Mouse (Mus musculus) limb, embryonic 11.5 days (tissue): ENCODE data around the gene Rab14. TPM values are rescaled to one million over a fixed set of nuclear protein-coding genes. Genes with fewer than 3 reads are reported as not detected.

Experiments
- ATAC-seq: fragments of 200-750 bp; cut with Nextera tagmentation; 2 replicates; pipeline ENCODE4 v1.8.0; 2017; ENCODE audit warnings: low read depth; ENCODE audit not compliant: insufficient number of reproducible peaks, low FRiP score, low TSS enrichment
- DNase-seq: peaks from one replicate; pipeline ENCODE4 v3.0.0-alpha.2; 2015; ENCODE audit warnings: low spot score
- H3K27ac ChIP-seq: fragments of 300-500 bp; sonication (generic); replicated peaks from 2 replicates; pipeline ENCODE4 v1.5.1; 2014; ENCODE audit warnings: low read depth, mild to moderate bottlenecking, low read length
- H3K27me3 ChIP-seq: fragments of 300-500 bp; sonication (generic); 2 replicates; pipeline ENCODE4 v1.6.1; 2014; ENCODE audit warnings: mild to moderate bottlenecking, low read length, mixed read lengths; ENCODE audit not compliant: control insufficient read depth, insufficient read depth
- H3K36me3 ChIP-seq: fragments of 300-500 bp; sonication (generic); 2 replicates; pipeline ENCODE4 v1.6.1; 2014; ENCODE audit warnings: mild to moderate bottlenecking, low read length, moderate library complexity, mixed read lengths; ENCODE audit not compliant: control insufficient read depth, insufficient read depth
- H3K4me1 ChIP-seq: fragments of 300-500 bp; sonication (generic); 2 replicates; pipeline ENCODE4 v1.6.1; 2014; ENCODE audit warnings: low read length, mixed read lengths; ENCODE audit not compliant: control insufficient read depth, insufficient read depth
- H3K4me2 ChIP-seq: fragments of 300-500 bp; sonication (generic); 2 replicates; pipeline ENCODE4 v1.6.1; 2014; ENCODE audit warnings: low read depth, mild to moderate bottlenecking, moderate library complexity; ENCODE audit not compliant: severe bottlenecking
- H3K4me3 ChIP-seq: fragments of 300-500 bp; sonication (generic); 2 replicates; pipeline ENCODE4 v1.5.1; 2014; ENCODE audit warnings: low read depth, low read length
- H3K9ac ChIP-seq: fragments of 300-500 bp; sonication (generic); 2 replicates; pipeline ENCODE4 v1.6.1; 2014; ENCODE audit warnings: mild to moderate bottlenecking, low read length
- H3K9me3 ChIP-seq: fragments of 300-500 bp; sonication (generic); 2 replicates; pipeline ENCODE4 v1.6.1; 2016; ENCODE audit warnings: low read length; ENCODE audit not compliant: control insufficient read depth
- WGBS: fragments of 180-500 bp; shearing (Covaris S2); extraction: QIAGEN DNeasy Blood & Tissue Kit; methylation state at CpG from one replicate; pipeline ENCODE4 v1.1.7; 2014; 5-methylcytosine and 5-hydroxymethylcytosine counted together
- polyA plus RNA-seq: library from polyadenylated mRNA; unstranded; fragments of >200 nt; fragmentation: Nextera tagmentation; extraction: Ambion mirVana; gene quantifications from 2 replicates; pipeline ENCODE4 v1.2.1, GENCODE M21; 2014

The Rab14 gene
- polyA plus RNA-seq, 1 experiment from 2014 or later, result 219 TPM

GRCm38 (mm10) chr2:35157836-35158235 is 43.1 kb downstream of the Rab14 start:
- Histone ChIP-seq H3K9me3 (no peaks in the 10 kb centered on the region), H3K27me3 (no peaks in the 10 kb centered on the region), H3K4me2 (no peak overlapping the region), H3K27ac (no peak overlapping the region), H3K4me1 (no peaks in the 10 kb centered on the region), H3K9ac (no peak overlapping the region), H3K4me3 (no peak overlapping the region), H3K36me3 (peaks cover 13% of the 10 kb centered on the region)
- 94% methylated on average over 7 of the region's 7 CpGs for WGBS
- ATAC-seq (no peak), DNase-seq (no peak)

- 93% methylated on average over 2 of the region's 2 CpGs for WGBS
- no peaks in the 10 kb centered on the region for H3K9me3 ChIP-seq
- ATAC-seq (no peak), DNase-seq (no peak)
- H3K4me3 ChIP-seq, result no peak overlapping the region
- no peak overlapping the region for H3K27ac ChIP-seq
- no peak overlapping the region for H3K9ac ChIP-seq
- H3K4me2 ChIP-seq, result no peak overlapping the region
- no peaks in the 10 kb centered on the region for H3K4me1 ChIP-seq
- H3K27me3 ChIP-seq, result no peaks in the 10 kb centered on the region
- H3K36me3 ChIP-seq, result peaks cover 15% of the 10 kb centered on the region
Observed at GRCm38 (mm10) chr2:35156985-35157384, 43.9 kb downstream of the Rab14 start.

GRCm38 (mm10) chr2:35153844-35154554 is 46.9 kb downstream of the Rab14 start:
- no peak for ATAC-seq
- Histone ChIP-seq H3K4me3 (no peak overlapping the region), H3K9me3 (no peaks in the 10 kb centered on the region), H3K4me1 (no peaks in the 10 kb centered on the region), H3K36me3 (peaks cover 15% of the 10 kb centered on the region), H3K27me3 (no peaks in the 10 kb centered on the region), H3K9ac (no peak overlapping the region), H3K27ac (no peak overlapping the region), H3K4me2 (no peak overlapping the region)
- WGBS, result 89% methylated on average over 8 of the region's 8 CpGs
- DNase-seq, result no peak

- 90% methylated on average over 6 of the region's 6 CpGs for WGBS
- H3K36me3 ChIP-seq, result peaks cover 19% of the 10 kb centered on the region
- ATAC-seq, result no peak
- no peak overlapping the region for H3K4me3 ChIP-seq
- no peak for DNase-seq
- no peaks in the 10 kb centered on the region for H3K9me3 ChIP-seq
- no peaks in the 10 kb centered on the region for H3K27me3 ChIP-seq
- H3K27ac ChIP-seq, result no peak overlapping the region
- H3K4me1 ChIP-seq, result no peaks in the 10 kb centered on the region
- no peak overlapping the region for H3K9ac ChIP-seq
- no peak overlapping the region for H3K4me2 ChIP-seq
Observed at GRCm38 (mm10) chr2:35153179-35153578, 47.7 kb downstream of the Rab14 start.

- 95% methylated on average over 13 of the region's 13 CpGs for WGBS
- DNase-seq (no peak), ATAC-seq (no peak)
- Histone ChIP-seq H3K36me3 (peaks cover 22% of the 10 kb centered on the region), H3K27me3 (no peaks in the 10 kb centered on the region), H3K27ac (no peak overlapping the region), H3K4me1 (no peaks in the 10 kb centered on the region), H3K4me3 (no peak overlapping the region), H3K9me3 (no peaks in the 10 kb centered on the region), H3K9ac (no peak overlapping the region), H3K4me2 (no peak overlapping the region; the same call in 1 of the 2 replicates)
Observed at GRCm38 (mm10) chr2:35151303-35151882, 49.5 kb downstream of the Rab14 start.

- Histone ChIP-seq H3K27me3 (no peaks in the 10 kb centered on the region), H3K4me1 (no peaks in the 10 kb centered on the region), H3K9me3 (no peaks in the 10 kb centered on the region), H3K27ac (no peak overlapping the region), H3K36me3 (peaks cover 22% of the 10 kb centered on the region), H3K9ac (no peak overlapping the region), H3K4me2 (no peak overlapping the region), H3K4me3 (no peak overlapping the region)
- 92% methylated on average over 10 of the region's 10 CpGs for WGBS
- DNase-seq, result no peak
- ATAC-seq, result no peak
Observed at GRCm38 (mm10) chr2:35148806-35149205, 52.1 kb downstream of the Rab14 start.

- no peak overlapping the region for H3K9ac ChIP-seq
- WGBS, result 93% methylated on average over 3 of the region's 3 CpGs
- ATAC-seq, result no peak
- no peaks in the 10 kb centered on the region for H3K4me1 ChIP-seq
- H3K27me3 ChIP-seq, result no peaks in the 10 kb centered on the region
- no peak for DNase-seq
- no peaks in the 10 kb centered on the region for H3K9me3 ChIP-seq
- H3K4me2 ChIP-seq, result no peak overlapping the region
- no peak overlapping the region for H3K27ac ChIP-seq
- no peak overlapping the region for H3K4me3 ChIP-seq
- peaks cover 35% of the 10 kb centered on the region for H3K36me3 ChIP-seq
Observed at GRCm38 (mm10) chr2:35141673-35142072, 59.2 kb downstream of the Rab14 start.

- no peaks in the 10 kb centered on the region for H3K9me3 ChIP-seq
- H3K27ac ChIP-seq, result no peak overlapping the region
- no peaks in the 10 kb centered on the region for H3K4me1 ChIP-seq
- no peak overlapping the region for H3K4me2 ChIP-seq
- H3K36me3 ChIP-seq, result peaks cover 29% of the 10 kb centered on the region
- no peak for DNase-seq
- H3K27me3 ChIP-seq, result no peaks in the 10 kb centered on the region
- 100% methylated on average over 1 of the region's 1 CpGs for WGBS
- H3K9ac ChIP-seq, result no peak overlapping the region
- no peak overlapping the region for H3K4me3 ChIP-seq
- no peak for ATAC-seq
Observed at GRCm38 (mm10) chr2:35138576-35138975, 62.3 kb downstream of the Rab14 start.
